Mouse (Mus musculus) left cerebral cortex, postnatal 10 days (tissue): ENCODE data around the gene Slx. TPM values are rescaled to one million over a fixed set of nuclear protein-coding genes. Genes with fewer than 3 reads are reported as not detected.
"Not testable (repeated sequence)": the region's sequence is repeated elsewhere in the genome, so short reads cannot be mapped to it uniquely, and the experiment has no call there.

Experiments used
- DNase-seq, 2 experiments: peaks; one replicate each; pipeline ENCODE4 v3.0.0; 2021 to 2022; ENCODE audit warnings: low spot score in 2 of 2, mixed read lengths in 1 of 2; ENCODE audit errors: extremely low spot score in 1 of 2
- intact Hi-C: fragments of 180-260 bp; cut with DNase I; formaldehyde crosslinking; loops from one replicate; pipeline ENCODE4 v1.15.1; 2025
- microRNA-seq: library from miRNA; unstranded; fragments of <30 nt; microRNA quantifications from one replicate; pipeline ENCODE4 v1.2.0, GENCODE M21; 2022
- total RNA-seq, 2 experiments: library from RNA; stranded (reverse); gene quantifications; 2 replicates each; pipeline ENCODE4 v1.2.3; 2021

Slx gene
- not detected for total RNA-seq

- DNase-seq, intact Hi-C loops: not testable (repeated sequence)
Observed at GRCm38 (mm10) chrX:26545465-26545864, at the start of gene Slx. Gene Slx (minus strand): TSS chrX:26545565.

Small RNA genes lying within 50 kb of the gene (microRNA-seq; reads per million reads assigned to microRNA genes)
- gene Gm27341, result not detected

Other genes with a start within 250 kb of the Slx start
- not detected for gene Gm2030, start 235.5 kb downstream of the Slx start, total RNA-seq
- not detected for gene Gm14525, start 157.1 kb upstream of the Slx start, total RNA-seq